Mouse (Mus musculus): ENCODE results near the gene Acy3. TPM values are rescaled to one million over a fixed set of nuclear protein-coding genes. Genes with fewer than 3 reads are reported as not detected.
"Not testable (repeated sequence)": the region's sequence is repeated elsewhere in the genome, so short reads cannot be mapped to it uniquely, and the experiment has no call there.

Acy3 gene
- total and polyA plus RNA-seq, 3 experiments: 0.25 to 0.83 TPM; not detected in 1

GRCm38 (mm10) chr19:4033742-4034141 lies 47.4 kb downstream of the Acy3 start:
- peaks cover 4% of the 10 kb centered on the region; the same call in 1 of the 2 replicates for H3K79me2 ChIP-seq (replicated peaks; ENCODE audit: control insufficient read depth, extremely low read depth, insufficient read depth, poor library complexity, severe bottlenecking)
- dilution Hi-C loops (cut with MboI; ENCODE audit: extremely low pct_ligation_motif_present, extremely low pct_unique_long_range_greater_than_20kb, low sequenced_read_pairs) (no loop called here), in situ Hi-C loops (cut with MboI; ENCODE audit: low pct_ligation_motif_present, low pct_unique_long_range_greater_than_20kb, low sequenced_read_pairs) (no loop called here)
- H3K27ac ChIP-seq (ENCODE audit: insufficient read depth, low read depth): no peak overlapping the region
- H3K36me3 ChIP-seq (replicated peaks in 1 of 2; ENCODE audit: control insufficient read depth in 1 of 2, insufficient read depth in 1 of 2, low read length in 1 of 2): peaks cover 4 to 15% of the 10 kb centered on the region in 2 experiments
- no peaks in the 10 kb centered on the region for H3K27me3 ChIP-seq (replicated peaks)
- no peak for DNase-seq (ENCODE audit: extremely low read depth)
- H3K9me3 ChIP-seq (replicated peaks; ENCODE audit: low read length): peaks cover 2% of the 10 kb centered on the region
- no peak overlapping the region for H3K4me2 ChIP-seq (ENCODE audit: insufficient read depth, low read depth, poor library complexity, severe bottlenecking)
- H3K9ac ChIP-seq (ENCODE audit: insufficient read depth, low read depth): no peak overlapping the region
- peaks cover 10 to 22% of the 10 kb centered on the region in 2 experiments for H3K4me1 ChIP-seq (ENCODE audit: control insufficient read depth in 1 of 2, insufficient read depth in 2 of 2)
- H3K4me3 ChIP-seq (replicated peaks in 1 of 3; ENCODE audit: low read depth in 2 of 3, low read length in 2 of 3, poor library complexity in 1 of 3): no peak overlapping the region
- TF ChIP-seq BHLHE40 (IDR thresholded peaks at IDR 0.05; ENCODE audit: low read depth, low read length): no peak
- no peak for TF ChIP-seq UBTF (IDR thresholded peaks at IDR 0.05; ENCODE audit: low read depth, low read length)
- no peak for TF ChIP-seq PAX5 (IDR thresholded peaks at IDR 0.05; ENCODE audit: low read length)
- TF ChIP-seq CHD1 (IDR thresholded peaks at IDR 0.05; ENCODE audit: low read depth, low read length): no peak
- no peak for TF ChIP-seq RCOR1 (conservative IDR thresholded peaks at IDR 0.05; ENCODE audit: low read depth, low read length)
- no peak for TF ChIP-seq MYC (IDR thresholded peaks at IDR 0.05; ENCODE audit: low read depth, low read length)
- no peak for TF ChIP-seq JUN (IDR thresholded peaks at IDR 0.05; ENCODE audit: insufficient read depth, low read depth, low read length)
- no peak for TF ChIP-seq RAD21 (IDR thresholded peaks at IDR 0.05; ENCODE audit: low read depth, low read length)
- no peak for TF ChIP-seq MAZ (IDR thresholded peaks at IDR 0.05; ENCODE audit: low read depth, low read length)
- TF ChIP-seq JUND (conservative IDR thresholded peaks at IDR 0.05; ENCODE audit: low read depth, low read length): no peak
- TF ChIP-seq ELF1 (IDR thresholded peaks at IDR 0.05; ENCODE audit: low read depth, low read length): no peak
- no peak for TF ChIP-seq ZNF384 (IDR thresholded peaks at IDR 0.05; ENCODE audit: low read depth, low read length)
- no peak for TF ChIP-seq POLR2AphosphoS2 (IDR thresholded peaks at IDR 0.05; ENCODE audit: low read depth, low read length)
- TF ChIP-seq NELFE (IDR thresholded peaks at IDR 0.05; ENCODE audit: low read depth, low read length): no peak
- no peak for TF ChIP-seq ZC3H11A (IDR thresholded peaks at IDR 0.05; ENCODE audit: low read depth, low read length)
- TF ChIP-seq ETS1 (conservative IDR thresholded peaks at IDR 0.05; ENCODE audit: low read depth, low read length): no peak
- TF ChIP-seq CHD2 (IDR thresholded peaks at IDR 0.05; ENCODE audit: low read length): no peak
- no peak for TF ChIP-seq ZMIZ1 (IDR thresholded peaks at IDR 0.05; ENCODE audit: low read depth, low read length)
- TF ChIP-seq MAFK (IDR thresholded peaks at IDR 0.05; ENCODE audit: insufficient replicate concordance, low read length): no peak
- TF ChIP-seq USF2 (conservative IDR thresholded peaks at IDR 0.05; ENCODE audit: low read depth, low read length): no peak

- H3K9me3 ChIP-seq (replicated peaks; ENCODE audit: low read length): no peaks in the 10 kb centered on the region
- H3K9ac ChIP-seq (ENCODE audit: insufficient read depth, low read depth): peak overlapping the region; percentile 43; the same call in 1 of the 2 replicates
- in situ Hi-C loops (cut with MboI; ENCODE audit: low pct_ligation_motif_present, low pct_unique_long_range_greater_than_20kb, low sequenced_read_pairs) (no loop called here), dilution Hi-C loops (cut with MboI; ENCODE audit: extremely low pct_ligation_motif_present, extremely low pct_unique_long_range_greater_than_20kb, low sequenced_read_pairs) (no loop called here)
- peaks cover 4 to 15% of the 10 kb centered on the region in 2 experiments for H3K36me3 ChIP-seq (replicated peaks in 1 of 2; ENCODE audit: control insufficient read depth in 1 of 2, insufficient read depth in 1 of 2, low read length in 1 of 2)
- no peak overlapping the region for H3K27ac ChIP-seq (ENCODE audit: insufficient read depth, low read depth)
- no peaks in the 10 kb centered on the region for H3K27me3 ChIP-seq (replicated peaks)
- H3K4me2 ChIP-seq (ENCODE audit: insufficient read depth, low read depth, poor library complexity, severe bottlenecking): peak overlapping the region; percentile 55
- H3K4me3 ChIP-seq (replicated peaks in 1 of 3; ENCODE audit: low read depth in 2 of 3, low read length in 2 of 3, poor library complexity in 1 of 3): peak overlapping the region; percentile 37 to 58 (median 46)
- TF ChIP-seq E2F4 (IDR thresholded peaks at IDR 0.05; ENCODE audit: insufficient replicate concordance, low read depth, low read length) (no peak), MYC (IDR thresholded peaks at IDR 0.05; ENCODE audit: low read depth, low read length) (peak; percentile 56; the same call in 1 of the 2 replicates), CHD2 (IDR thresholded peaks at IDR 0.05; ENCODE audit: low read length) (peak; percentile 57; the same call in 1 of the 2 replicates), MAX (IDR thresholded peaks at IDR 0.05; ENCODE audit: low read length) (peak; percentile 46)
- H3K79me2 ChIP-seq (replicated peaks; ENCODE audit: control insufficient read depth, extremely low read depth, insufficient read depth, poor library complexity, severe bottlenecking): peaks cover 4% of the 10 kb centered on the region; the same call in 1 of the 2 replicates
- DNase-seq (ENCODE audit: extremely low read depth): peak; percentile 54
- peaks cover 10 to 25% of the 10 kb centered on the region in 2 experiments for H3K4me1 ChIP-seq (ENCODE audit: control insufficient read depth in 1 of 2, insufficient read depth in 2 of 2)
Measured at GRCm38 (mm10) chr19:4036327-4037045, 50.1 kb downstream of the Acy3 start.

GRCm38 (mm10) chr19:4037154-4037787 lies 50.9 kb downstream of the Acy3 start:
- H3K27me3 ChIP-seq (replicated peaks); dilution Hi-C loops (cut with MboI; ENCODE audit: extremely low pct_ligation_motif_present, extremely low pct_unique_long_range_greater_than_20kb, low sequenced_read_pairs); in situ Hi-C loops (cut with MboI; ENCODE audit: low pct_ligation_motif_present, low pct_unique_long_range_greater_than_20kb, low sequenced_read_pairs); H3K79me2 ChIP-seq (replicated peaks; ENCODE audit: control insufficient read depth, extremely low read depth, insufficient read depth, poor library complexity, severe bottlenecking); H3K9me3 ChIP-seq (replicated peaks; ENCODE audit: low read length); DNase-seq (ENCODE audit: extremely low read depth): not testable (repeated sequence)
- Histone ChIP-seq H3K36me3 (replicated peaks in 1 of 2; ENCODE audit: control insufficient read depth in 1 of 2, insufficient read depth in 1 of 2, low read length in 1 of 2) (peaks cover 4 to 15% of the 10 kb centered on the region in 2 experiments), H3K4me2 (ENCODE audit: insufficient read depth, low read depth, poor library complexity, severe bottlenecking) (peak overlapping the region; percentile 94), H3K4me1 (ENCODE audit: control insufficient read depth in 1 of 2, insufficient read depth in 2 of 2) (peaks cover 10 to 25% of the 10 kb centered on the region in 2 experiments), H3K4me3 (replicated peaks in 1 of 3; ENCODE audit: low read depth in 2 of 3, low read length in 2 of 3, poor library complexity in 1 of 3) (peak overlapping the region; percentile 70 to 92 (median 76)), H3K27ac (ENCODE audit: insufficient read depth, low read depth) (0 out of 2 replicates have a peak overlapping the region, but pooled peaks have one; percentile 22), H3K9ac (ENCODE audit: insufficient read depth, low read depth) (peak overlapping the region; percentile 76)

Measured in CH12.LX (cell line).